Mouse (Mus musculus): Measurements from ENCODE around the gene Gbf1. TPM values are rescaled to one million over a fixed set of nuclear protein-coding genes. Genes with fewer than 3 reads are reported as not detected.

Gbf1 gene
- total and polyA plus RNA-seq, 3 experiments, result 33.4 to 292 (median 111) TPM

GRCm38 (mm10) chr19:46306751-46307289 lies 154.5 kb downstream of the Gbf1 start:
- ATAC-seq (ENCODE audit: extremely low read depth, insufficient number of reproducible peaks, low FRiP score, poor library complexity, severe bottlenecking) (no peak), DNase-seq (ENCODE audit: low spot score) (no peak)
- H3K4me1 ChIP-seq (ENCODE audit: insufficient read depth, low read depth, low read length), result peaks cover 63% of the 10 kb centered on the region

GRCm38 (mm10) chr19:46307781-46308180 lies 155.5 kb downstream of the Gbf1 start:
- ATAC-seq (ENCODE audit: extremely low read depth, insufficient number of reproducible peaks, low FRiP score, poor library complexity, severe bottlenecking), result no peak
- Histone ChIP-seq H3K4me3 (ENCODE audit: low read depth, low read length) (no peak overlapping the region), H3K27me3 (ENCODE audit: insufficient read depth, low read length) (no peaks in the 10 kb centered on the region), H3K4me1 (ENCODE audit: insufficient read depth, low read depth, low read length) (peaks cover 69% of the 10 kb centered on the region), H3K9me3 (replicated peaks) (no peaks in the 10 kb centered on the region), H3K36me3 (replicated peaks) (peaks cover 71% of the 10 kb centered on the region)
- DNase-seq (ENCODE audit: low spot score), result no peak
- no peak for TF ChIP-seq CTCF (IDR thresholded peaks at IDR 0.05; ENCODE audit: low read depth, low read length)
- TF ChIP-seq POLR2AphosphoS5 (IDR thresholded peaks at IDR 0.05; ENCODE audit: insufficient replicate concordance, low read depth, low read length), result no peak
- TF ChIP-seq GATA2 (IDR thresholded peaks at IDR 0.05; ENCODE audit: borderline replicate concordance, low read depth, low read length), result no peak
- TF ChIP-seq TAL1 (conservative IDR thresholded peaks at IDR 0.05; ENCODE audit: low read depth, low read length), result no peak

More at GRCm38 (mm10) chr19:46306751-46307289, 154.5 kb downstream of the Gbf1 start:
- H3K36me3 ChIP-seq (replicated peaks), result peaks cover 62% of the 10 kb centered on the region
- TF ChIP-seq GATA2 (IDR thresholded peaks at IDR 0.05; ENCODE audit: borderline replicate concordance, low read depth, low read length) (no peak), TAL1 (conservative IDR thresholded peaks at IDR 0.05; ENCODE audit: low read depth, low read length) (no peak), GATA1 (IDR thresholded peaks at IDR 0.05; ENCODE audit: borderline replicate concordance, low read length) (no peak), CTCF (IDR thresholded peaks at IDR 0.05; ENCODE audit: low read depth, low read length) (no peak), POLR2AphosphoS5 (IDR thresholded peaks at IDR 0.05; ENCODE audit: insufficient replicate concordance, low read depth, low read length) (no peak)
- no peaks in the 10 kb centered on the region for H3K27me3 ChIP-seq (ENCODE audit: insufficient read depth, low read length)
- no peak overlapping the region; the same call in 1 of the 2 replicates for H3K4me3 ChIP-seq (ENCODE audit: low read depth, low read length)
- no peaks in the 10 kb centered on the region for H3K9me3 ChIP-seq (replicated peaks)

GRCm38 (mm10) chr19:46308303-46308702 lies 156.0 kb downstream of the Gbf1 start:
- DNase-seq (ENCODE audit: low spot score), result no peak
- no peak for TF ChIP-seq GATA2 (IDR thresholded peaks at IDR 0.05; ENCODE audit: borderline replicate concordance, low read depth, low read length)
- Histone ChIP-seq H3K9me3 (replicated peaks) (no peaks in the 10 kb centered on the region), H3K27me3 (ENCODE audit: insufficient read depth, low read length) (no peaks in the 10 kb centered on the region), H3K36me3 (replicated peaks) (peaks cover 73% of the 10 kb centered on the region), H3K4me1 (ENCODE audit: insufficient read depth, low read depth, low read length) (peaks cover 69% of the 10 kb centered on the region), H3K4me3 (ENCODE audit: low read depth, low read length) (peak overlapping the region; percentile 69; the same call in 1 of the 2 replicates)
- ATAC-seq (ENCODE audit: extremely low read depth, insufficient number of reproducible peaks, low FRiP score, poor library complexity, severe bottlenecking), result no peak

GRCm38 (mm10) chr19:46308706-46309435 lies 156.6 kb downstream of the Gbf1 start:
- no peak for ATAC-seq (ENCODE audit: extremely low read depth, insufficient number of reproducible peaks, low FRiP score, poor library complexity, severe bottlenecking)
- TF ChIP-seq GATA1 (IDR thresholded peaks at IDR 0.05; ENCODE audit: borderline replicate concordance, low read length) (no peak), TAL1 (conservative IDR thresholded peaks at IDR 0.05; ENCODE audit: low read depth, low read length) (no peak), CTCF (IDR thresholded peaks at IDR 0.05; ENCODE audit: low read depth, low read length) (peak; percentile 84)
- DNase-seq (ENCODE audit: low spot score), result peak; percentile 73
- Histone ChIP-seq H3K36me3 (replicated peaks) (peaks cover 73% of the 10 kb centered on the region), H3K4me3 (ENCODE audit: low read depth, low read length) (peak overlapping the region; percentile 69; the same call in 1 of the 2 replicates), H3K27me3 (ENCODE audit: insufficient read depth, low read length) (no peaks in the 10 kb centered on the region), H3K9me3 (replicated peaks) (no peaks in the 10 kb centered on the region), H3K4me1 (ENCODE audit: insufficient read depth, low read depth, low read length) (peaks cover 68% of the 10 kb centered on the region)

DNA sequence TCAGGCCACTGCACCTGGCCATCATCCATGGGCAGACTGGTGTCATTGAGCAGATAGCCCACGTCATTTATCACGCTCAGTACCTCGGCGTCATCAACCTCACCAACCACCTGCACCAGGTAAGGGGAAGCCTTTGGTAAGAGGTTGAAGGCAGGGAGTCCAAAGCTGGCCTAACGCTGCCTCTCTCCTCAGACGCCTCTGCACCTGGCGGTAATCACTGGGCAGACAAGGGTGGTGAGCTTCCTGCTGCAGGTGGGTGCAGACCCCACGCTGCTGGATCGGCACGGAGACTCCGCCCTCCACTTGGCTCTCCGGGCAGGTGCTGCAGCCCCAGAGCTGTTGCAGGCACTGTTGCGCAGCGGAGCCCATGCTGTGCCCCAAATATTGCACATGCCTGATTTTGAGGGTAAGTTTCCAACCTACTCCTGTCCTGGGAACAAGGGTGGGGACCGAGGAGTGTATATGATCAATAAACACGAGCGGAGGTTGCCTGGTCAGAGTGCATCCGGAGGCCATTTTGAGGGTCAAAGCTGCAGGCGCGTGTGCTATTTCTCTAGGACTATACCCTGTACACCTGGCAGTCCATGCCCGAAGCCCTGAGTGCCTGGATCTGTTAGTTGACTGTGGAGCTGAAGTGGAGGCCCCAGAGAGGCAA lies 157.5 kb downstream of the Gbf1 start:
- ATAC-seq (ENCODE audit: extremely low read depth, insufficient number of reproducible peaks, low FRiP score, poor library complexity, severe bottlenecking), result no peak
- peaks cover 71% of the 10 kb centered on the region for H3K4me1 ChIP-seq (ENCODE audit: insufficient read depth, low read depth, low read length)
- no peak for TF ChIP-seq POLR2AphosphoS5 (IDR thresholded peaks at IDR 0.05; ENCODE audit: insufficient replicate concordance, low read depth, low read length)
- no peak for TF ChIP-seq GATA2 (IDR thresholded peaks at IDR 0.05; ENCODE audit: borderline replicate concordance, low read depth, low read length)
- TF ChIP-seq CTCF (IDR thresholded peaks at IDR 0.05; ENCODE audit: low read depth, low read length), result no peak
- no peak for TF ChIP-seq GATA1 (IDR thresholded peaks at IDR 0.05; ENCODE audit: borderline replicate concordance, low read length)
- TF ChIP-seq TAL1 (conservative IDR thresholded peaks at IDR 0.05; ENCODE audit: low read depth, low read length), result no peak; the same call in 1 of the 2 replicates
- no peak for DNase-seq (ENCODE audit: low spot score)
- peaks cover 75% of the 10 kb centered on the region for H3K36me3 ChIP-seq (replicated peaks)
- no peaks in the 10 kb centered on the region for H3K9me3 ChIP-seq (replicated peaks)
- H3K4me3 ChIP-seq (ENCODE audit: low read depth, low read length), result peak overlapping the region; percentile 44; the same call in 1 of the 2 replicates
- no peaks in the 10 kb centered on the region for H3K27me3 ChIP-seq (ENCODE audit: insufficient read depth, low read length)

GRCm38 (mm10) chr19:46310312-46310865 lies 158.1 kb downstream of the Gbf1 start:
- DNase-seq (ENCODE audit: low spot score) (no peak), ATAC-seq (ENCODE audit: extremely low read depth, insufficient number of reproducible peaks, low FRiP score, poor library complexity, severe bottlenecking) (no peak)
- Histone ChIP-seq H3K4me1 (ENCODE audit: insufficient read depth, low read depth, low read length) (peaks cover 73% of the 10 kb centered on the region), H3K4me3 (ENCODE audit: low read depth, low read length) (no peak overlapping the region), H3K36me3 (replicated peaks) (peaks cover 75% of the 10 kb centered on the region), H3K27me3 (ENCODE audit: insufficient read depth, low read length) (no peaks in the 10 kb centered on the region), H3K9me3 (replicated peaks) (no peaks in the 10 kb centered on the region)
- TF ChIP-seq GATA2 (IDR thresholded peaks at IDR 0.05; ENCODE audit: borderline replicate concordance, low read depth, low read length) (no peak), TAL1 (conservative IDR thresholded peaks at IDR 0.05; ENCODE audit: low read depth, low read length) (no peak), CTCF (IDR thresholded peaks at IDR 0.05; ENCODE audit: low read depth, low read length) (no peak), POLR2AphosphoS5 (IDR thresholded peaks at IDR 0.05; ENCODE audit: insufficient replicate concordance, low read depth, low read length) (no peak), GATA1 (IDR thresholded peaks at IDR 0.05; ENCODE audit: borderline replicate concordance, low read length) (no peak)

Data from G1E (cell line).